Mouse (Mus musculus) intestine, embryonic 14.5 days (tissue): ENCODE measurements around the gene Ppil1. TPM values are rescaled to one million over a fixed set of nuclear protein-coding genes. Genes with fewer than 3 reads are reported as not detected.

Experiments
- ATAC-seq: fragments of 200-750 bp; cut with Nextera tagmentation; replicated peaks from 2 replicates; pipeline ENCODE4 v1.8.0; 2017; ENCODE audit warnings: low read depth, moderate number of reproducible peaks, moderate TSS enrichment, moderate library complexity; ENCODE audit not compliant: low FRiP score, low TSS enrichment
- DNase-seq: peaks from one replicate; pipeline ENCODE4 v3.0.0-alpha.2; 2018; ENCODE audit warnings: low spot score
- H3K27ac ChIP-seq: fragments of 300-500 bp; sonication (generic); 2 replicates; pipeline ENCODE4 v1.5.1; 2014; ENCODE audit warnings: low read depth, mild to moderate bottlenecking, control low read depth
- H3K27me3 ChIP-seq: fragments of 300-500 bp; sonication (generic); replicated peaks from 2 replicates; pipeline ENCODE4 v1.6.1; 2014; ENCODE audit warnings: low read length, control low read depth; ENCODE audit not compliant: control insufficient read depth, insufficient read depth
- H3K36me3 ChIP-seq: fragments of 300-500 bp; sonication (generic); 2 replicates; pipeline ENCODE4 v1.6.1; 2014; ENCODE audit warnings: low read length, control low read depth; ENCODE audit not compliant: control insufficient read depth, insufficient read depth
- H3K4me1 ChIP-seq: fragments of 300-500 bp; sonication (generic); replicated peaks from 2 replicates; pipeline ENCODE4 v1.6.1; 2014; ENCODE audit warnings: low read length, control low read depth, mixed read lengths; ENCODE audit not compliant: control insufficient read depth, insufficient read depth
- H3K4me2 ChIP-seq: fragments of 300-500 bp; sonication (generic); 2 replicates; pipeline ENCODE4 v1.6.1; 2014; ENCODE audit warnings: low read length
- H3K4me3 ChIP-seq: fragments of 300-500 bp; sonication (generic); 2 replicates; pipeline ENCODE4 v1.5.1; 2014; ENCODE audit warnings: low read depth, low read length, control low read depth, mixed read lengths
- H3K9ac ChIP-seq: fragments of 300-500 bp; sonication (generic); 2 replicates; pipeline ENCODE4 v1.6.1; 2014; ENCODE audit warnings: mild to moderate bottlenecking, low read length
- H3K9me3 ChIP-seq: fragments of 300-500 bp; sonication (generic); 2 replicates; pipeline ENCODE4 v1.6.1; 2016; ENCODE audit warnings: low read length, control low read depth; ENCODE audit not compliant: control insufficient read depth
- WGBS: fragments of 180-500 bp; shearing (Covaris S2); extraction: QIAGEN DNeasy Blood & Tissue Kit; methylation state at CpG from one replicate; pipeline ENCODE4 v1.1.7; 2014; 5-methylcytosine and 5-hydroxymethylcytosine counted together
- polyA plus RNA-seq: library from polyadenylated mRNA; unstranded; fragments of >200 nt; fragmentation: Nextera tagmentation; extraction: Ambion mirVana; gene quantifications from 2 replicates; pipeline ENCODE4 v1.2.1, GENCODE M21; 2014

The Ppil1 gene
- polyA plus RNA-seq, 1 experiment from 2014 or later, result 165 TPM

- no peak overlapping the region for H3K4me3 ChIP-seq
- no peak overlapping the region for H3K9ac ChIP-seq
- H3K36me3 ChIP-seq, result peaks cover 22% of the 10 kb centered on the region
- H3K27ac ChIP-seq, result no peak overlapping the region
- 83% methylated on average over 3 of the region's 3 CpGs for WGBS
- no peak for ATAC-seq
- no peaks in the 10 kb centered on the region for H3K9me3 ChIP-seq
- H3K4me2 ChIP-seq, result no peak overlapping the region
- peaks cover 21% of the 10 kb centered on the region for H3K4me1 ChIP-seq
- no peaks in the 10 kb centered on the region for H3K27me3 ChIP-seq
- DNase-seq, result no peak
Observed at GRCm38 (mm10) chr17:29303856-29304255, 39.9 kb upstream of the Ppil1 start.

- peaks cover 29% of the 10 kb centered on the region for H3K36me3 ChIP-seq
- no peaks in the 10 kb centered on the region for H3K27me3 ChIP-seq
- H3K27ac ChIP-seq, result no peak overlapping the region
- DNase-seq, result no peak
- no peak overlapping the region for H3K9ac ChIP-seq
- no peaks in the 10 kb centered on the region for H3K9me3 ChIP-seq
- H3K4me1 ChIP-seq, result peaks cover 21% of the 10 kb centered on the region
- H3K4me2 ChIP-seq, result no peak overlapping the region
- no peak for ATAC-seq
- no peak overlapping the region for H3K4me3 ChIP-seq
- 55% methylated on average over 3 of the region's 3 CpGs for WGBS
Observed at GRCm38 (mm10) chr17:29303087-29303486, 39.1 kb upstream of the Ppil1 start.

GRCm38 (mm10) chr17:29302149-29302548, 38.2 kb upstream of the Ppil1 start:
- no peak for ATAC-seq
- H3K4me2 ChIP-seq, result no peak overlapping the region
- DNase-seq, result no peak
- H3K27me3 ChIP-seq, result no peaks in the 10 kb centered on the region
- WGBS, result 71% methylated on average over 5 of the region's 5 CpGs
- H3K4me1 ChIP-seq, result peaks cover 22% of the 10 kb centered on the region
- H3K9me3 ChIP-seq, result no peaks in the 10 kb centered on the region
- no peak overlapping the region for H3K4me3 ChIP-seq
- H3K9ac ChIP-seq, result no peak overlapping the region
- H3K36me3 ChIP-seq, result peaks cover 29% of the 10 kb centered on the region
- no peak overlapping the region for H3K27ac ChIP-seq

GRCm38 (mm10) chr17:29301421-29301820, 37.4 kb upstream of the Ppil1 start:
- no peak overlapping the region for H3K27ac ChIP-seq
- H3K36me3 ChIP-seq, result peaks cover 32% of the 10 kb centered on the region
- H3K9me3 ChIP-seq, result no peaks in the 10 kb centered on the region
- H3K4me3 ChIP-seq, result no peak overlapping the region
- no peak for ATAC-seq
- 90% methylated on average over 6 of the region's 6 CpGs for WGBS
- H3K27me3 ChIP-seq, result no peaks in the 10 kb centered on the region
- H3K4me1 ChIP-seq, result peaks cover 22% of the 10 kb centered on the region
- no peak overlapping the region for H3K4me2 ChIP-seq
- no peak for DNase-seq
- no peak overlapping the region for H3K9ac ChIP-seq

GRCm38 (mm10) chr17:29300926-29301325, 36.9 kb upstream of the Ppil1 start:
- no peak overlapping the region for H3K4me3 ChIP-seq
- WGBS, result 92% methylated on average over 7 of the region's 7 CpGs
- DNase-seq (no peak), ATAC-seq (no peak)
- no peaks in the 10 kb centered on the region for H3K27me3 ChIP-seq
- no peak overlapping the region for H3K9ac ChIP-seq
- peaks cover 32% of the 10 kb centered on the region for H3K36me3 ChIP-seq
- H3K4me1 ChIP-seq, result peaks cover 24% of the 10 kb centered on the region
- no peak overlapping the region for H3K27ac ChIP-seq
- H3K9me3 ChIP-seq, result no peaks in the 10 kb centered on the region
- H3K4me2 ChIP-seq, result no peak overlapping the region

- no peaks in the 10 kb centered on the region for H3K27me3 ChIP-seq
- no peak overlapping the region for H3K4me3 ChIP-seq
- H3K9ac ChIP-seq, result no peak overlapping the region
- no peak for ATAC-seq
- DNase-seq, result no peak
- peaks cover 11% of the 10 kb centered on the region for H3K4me1 ChIP-seq
- peaks cover 36% of the 10 kb centered on the region for H3K36me3 ChIP-seq
- H3K9me3 ChIP-seq, result no peaks in the 10 kb centered on the region
- no peak overlapping the region for H3K27ac ChIP-seq
- 92% methylated on average over 4 of the region's 4 CpGs for WGBS
- H3K4me2 ChIP-seq, result no peak overlapping the region
Observed at GRCm38 (mm10) chr17:29299282-29299681, 35.3 kb upstream of the Ppil1 start.

- Histone ChIP-seq H3K27ac (no peak overlapping the region), H3K4me2 (no peak overlapping the region), H3K4me1 (peaks cover 8% of the 10 kb centered on the region), H3K4me3 (no peak overlapping the region), H3K27me3 (no peaks in the 10 kb centered on the region), H3K9ac (no peak overlapping the region), H3K36me3 (peaks cover 42% of the 10 kb centered on the region), H3K9me3 (no peaks in the 10 kb centered on the region)
- WGBS, result 79% methylated on average over 6 of the region's 6 CpGs
- DNase-seq, result no peak
- ATAC-seq, result no peak
Observed at GRCm38 (mm10) chr17:29297813-29298212, 33.8 kb upstream of the Ppil1 start.

GRCm38 (mm10) chr17:29297321-29297720, 33.3 kb upstream of the Ppil1 start:
- Histone ChIP-seq H3K36me3 (peaks cover 42% of the 10 kb centered on the region), H3K9ac (no peak overlapping the region), H3K4me1 (peaks cover 8% of the 10 kb centered on the region), H3K27me3 (no peaks in the 10 kb centered on the region), H3K27ac (no peak overlapping the region), H3K4me3 (no peak overlapping the region), H3K9me3 (no peaks in the 10 kb centered on the region), H3K4me2 (no peak overlapping the region)
- 44% methylated on average over 10 of the region's 10 CpGs for WGBS
- no peak for DNase-seq
- ATAC-seq, result no peak

- Histone ChIP-seq H3K27me3 (no peaks in the 10 kb centered on the region), H3K27ac (no peak overlapping the region), H3K9ac (no peak overlapping the region), H3K4me2 (no peak overlapping the region), H3K9me3 (no peaks in the 10 kb centered on the region), H3K36me3 (peaks cover 40% of the 10 kb centered on the region), H3K4me1 (peaks cover 8% of the 10 kb centered on the region), H3K4me3 (no peak overlapping the region)
- DNase-seq (no peak), ATAC-seq (no peak)
- WGBS, result 53% methylated on average over 5 of the region's 5 CpGs
Observed at GRCm38 (mm10) chr17:29295835-29296234, 31.8 kb upstream of the Ppil1 start.
